Mouse (Mus musculus): Measurements from ENCODE around the gene Celsr2.

Gene Celsr2

GRCm38 (mm10) chr3:108414857-108415830, at the start of gene Celsr2:
Celsr2 (minus strand) TSS chr3:108415552.
- no peak for DNase-seq (ENCODE audit: low spot score)

- no peak for DNase-seq (ENCODE audit: low spot score)
These were observed 43.5 kb upstream of the Celsr2 start for GRCm38 (mm10) chr3:108458866-108459265.

GRCm38 (mm10) chr3:108458380-108458779, 43.0 kb upstream of the Celsr2 start:
- DNase-seq (ENCODE audit: low spot score): no peak

GRCm38 (mm10) chr3:108454172-108454571, 38.8 kb upstream of the Celsr2 start:
- no peak for DNase-seq (ENCODE audit: low spot score)

DNA sequence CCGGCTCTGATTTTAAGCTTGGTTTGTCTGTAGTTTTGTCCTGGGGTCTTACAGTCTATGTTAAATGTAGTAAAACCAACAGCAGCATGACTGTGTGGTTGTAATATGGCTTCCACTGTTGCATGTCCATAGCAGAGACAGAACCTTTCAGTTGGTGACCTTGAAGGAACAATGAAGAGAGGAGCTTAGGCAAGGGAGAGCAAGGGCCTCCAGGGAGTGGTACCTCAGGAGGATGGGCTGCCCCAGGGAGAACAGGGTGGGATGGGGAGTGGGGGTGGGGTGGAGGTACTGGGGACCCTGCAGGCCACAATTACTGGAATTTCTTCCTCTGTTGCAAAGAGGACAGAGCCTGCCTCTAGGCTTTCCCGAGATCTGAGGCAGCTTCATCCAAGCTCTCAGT, 36.6 kb upstream of the Celsr2 start:
- DNase-seq (ENCODE audit: low spot score): no peak

GRCm38 (mm10) chr3:108445366-108445705, 30.0 kb upstream of the Celsr2 start:
- DNase-seq (ENCODE audit: low spot score): no peak

GRCm38 (mm10) chr3:108444698-108445365, 29.5 kb upstream of the Celsr2 start, which contains the start of gene Sars:
Sars (minus strand) TSS chr3:108445209.
- peak; percentile 86 for DNase-seq (ENCODE audit: low spot score)

- DNase-seq (ENCODE audit: low spot score): no peak
These were observed 28.7 kb upstream of the Celsr2 start for GRCm38 (mm10) chr3:108444029-108444428.

GRCm38 (mm10) chr3:108436380-108436714, 21.0 kb upstream of the Celsr2 start:
- DNase-seq (ENCODE audit: low spot score): no peak

DNA sequence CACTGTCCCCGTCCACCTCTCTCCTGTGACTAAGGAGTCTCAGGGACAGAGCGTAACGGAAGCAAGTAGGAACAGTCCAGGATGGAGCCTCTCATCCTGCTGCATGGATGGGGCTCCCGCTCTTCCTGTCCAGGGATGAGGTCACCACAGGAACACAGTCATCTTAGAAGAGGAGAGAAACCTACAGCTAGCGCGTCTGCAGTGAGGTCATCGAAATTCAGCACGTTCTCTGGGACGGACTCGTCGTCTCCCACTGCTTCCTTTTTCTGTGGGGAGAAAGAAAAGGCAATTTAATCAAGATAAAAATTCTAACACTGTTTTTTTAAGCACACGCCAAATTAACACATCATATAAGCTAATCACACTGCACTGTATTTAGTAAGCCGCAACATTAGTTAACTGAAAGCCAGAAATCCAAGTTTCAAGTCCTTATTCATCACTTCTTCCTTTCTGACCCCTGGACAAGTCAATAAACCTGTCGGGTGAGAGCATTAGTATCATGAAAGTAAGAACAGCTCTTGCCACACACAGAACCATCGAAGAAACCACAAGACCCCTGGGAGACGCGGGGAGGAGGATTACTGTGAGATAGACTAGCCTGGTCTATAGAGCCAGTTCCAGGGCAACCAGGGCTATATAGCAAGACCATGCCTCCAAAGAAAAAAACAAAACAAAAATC, 20.5 kb upstream of the Celsr2 start:
- DNase-seq (ENCODE audit: low spot score): no peak

- no peak for DNase-seq (ENCODE audit: low spot score)
These were observed 18.6 kb upstream of the Celsr2 start for GRCm38 (mm10) chr3:108433881-108434495.

GRCm38 (mm10) chr3:108433188-108433880, 18.0 kb upstream of the Celsr2 start:
- no peak for DNase-seq (ENCODE audit: low spot score)

DNA sequence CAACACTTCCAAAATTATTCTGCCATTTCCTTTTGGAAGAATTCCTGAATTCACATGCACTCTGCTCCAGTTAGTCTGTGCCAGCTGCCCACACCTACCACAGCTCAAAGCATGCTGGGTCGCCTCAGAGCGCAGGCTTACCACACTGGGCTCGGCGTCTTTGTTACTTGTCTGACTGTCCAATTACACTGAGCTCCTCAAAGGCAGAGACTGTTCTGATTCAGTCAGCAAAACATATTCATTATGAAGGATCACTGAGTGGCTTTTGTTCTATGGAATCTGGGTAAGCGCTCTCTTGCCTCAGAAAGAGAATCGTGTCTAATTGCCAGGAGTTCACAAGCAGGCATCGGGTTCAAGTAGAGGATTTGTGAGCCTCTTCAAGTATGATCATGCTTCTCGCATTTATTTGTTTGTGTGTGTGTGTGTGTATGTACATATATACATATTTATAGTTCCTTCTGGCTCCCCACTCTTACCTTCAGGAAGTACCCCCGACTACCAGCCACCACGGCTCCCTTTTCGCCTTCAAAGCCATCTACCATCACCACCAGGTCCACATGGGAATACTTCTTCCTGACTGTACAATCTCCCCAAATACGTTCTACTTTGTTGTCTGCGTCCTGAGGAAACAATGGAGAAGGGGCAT, 17.3 kb upstream of the Celsr2 start:
- DNase-seq (ENCODE audit: low spot score): no peak

- no peak for DNase-seq (ENCODE audit: low spot score)
These were observed 10.3 kb upstream of the Celsr2 start for GRCm38 (mm10) chr3:108425624-108426018.

GRCm38 (mm10) chr3:108424944-108425623, 9.7 kb upstream of the Celsr2 start:
- DNase-seq (ENCODE audit: low spot score): no peak

GRCm38 (mm10) chr3:108423844-108424801, 8.8 kb upstream of the Celsr2 start:
- no peak for DNase-seq (ENCODE audit: low spot score)

DNA sequence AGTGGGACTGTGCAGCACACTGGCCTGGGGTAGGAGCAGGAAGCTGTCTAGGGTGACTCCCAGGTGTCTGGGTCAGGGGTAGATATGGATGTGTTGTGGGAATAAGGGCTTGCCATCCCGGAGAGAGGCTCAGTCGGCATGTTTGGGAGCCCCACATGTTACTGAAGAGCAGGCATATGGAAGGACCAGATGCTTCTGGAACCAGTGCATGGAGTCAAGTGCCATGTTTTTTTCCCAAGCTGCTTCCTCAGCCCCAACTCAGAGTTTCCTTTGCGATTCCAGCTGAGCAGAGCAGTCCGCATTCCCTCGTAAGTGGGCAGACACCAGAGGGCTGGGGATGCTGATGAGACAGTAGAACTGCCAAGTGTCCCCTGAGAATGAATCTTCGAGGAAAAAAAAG, 7.7 kb upstream of the Celsr2 start:
- no peak for DNase-seq (ENCODE audit: low spot score)

DNA sequence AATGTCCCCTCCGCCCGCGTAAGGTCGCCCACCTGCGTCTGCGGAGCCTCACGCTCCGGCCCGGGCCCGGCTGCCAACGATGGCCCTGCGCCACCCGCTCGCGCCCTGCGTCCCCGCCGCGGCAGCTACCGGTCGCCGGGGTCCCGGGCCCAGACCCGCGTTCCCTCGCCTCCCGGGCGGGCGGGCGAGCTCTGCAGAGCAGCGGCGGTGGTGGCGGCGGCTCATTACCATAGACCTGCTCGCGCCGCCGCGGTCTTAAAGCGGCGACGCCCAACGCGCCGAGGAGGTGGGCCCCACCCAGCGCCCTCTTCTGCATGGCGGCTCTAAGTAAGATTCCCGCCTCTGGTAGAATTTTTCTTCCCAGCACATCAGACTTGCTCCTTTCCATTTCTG, 475 bp upstream of the Celsr2 start:
- peak; percentile 56 for DNase-seq (ENCODE audit: low spot score)

DNA sequence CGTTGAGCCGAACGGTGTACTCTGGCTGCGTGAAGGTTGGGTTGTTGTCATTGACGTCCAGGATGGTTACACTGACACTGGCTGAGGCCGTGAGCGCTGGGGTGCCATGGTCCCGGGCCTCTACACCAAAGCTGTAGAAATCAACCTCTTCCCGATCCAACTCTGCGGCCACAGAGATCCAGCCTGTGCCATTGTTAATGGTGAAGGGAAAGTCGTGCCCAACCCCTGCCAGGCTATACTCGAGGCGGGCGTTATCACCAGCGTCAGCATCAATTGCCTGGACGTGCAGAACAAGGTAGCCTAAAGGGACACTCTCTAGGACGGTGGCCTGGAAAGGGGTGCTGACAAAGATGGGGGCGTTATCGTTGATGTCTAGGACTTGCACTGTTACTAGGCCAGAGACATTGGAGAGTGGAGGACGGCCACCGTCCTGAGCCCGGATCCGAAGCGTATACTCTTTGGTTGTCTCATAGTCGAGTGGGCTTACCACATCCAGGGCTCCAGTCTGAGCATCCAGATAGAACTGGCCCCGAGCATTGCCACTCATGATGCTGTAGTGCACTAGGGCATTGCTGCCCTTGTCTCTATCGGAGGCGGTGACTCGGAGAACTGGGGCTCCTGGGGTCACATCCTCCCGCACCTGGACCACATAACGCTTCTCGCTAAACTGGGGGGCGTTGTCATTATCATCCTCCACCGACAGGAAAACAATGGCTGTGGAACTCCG, 1.6 kb downstream of the Celsr2 start:
- no peak for DNase-seq (ENCODE audit: low spot score)
